Mouse (Mus musculus): ENCODE results near the gene Tmprss9. TPM values are rescaled to one million over a fixed set of nuclear protein-coding genes. Genes with fewer than 3 reads are reported as not detected.
A peak's percentile ranks its signal among the peaks of the same experiment; 100 is the strongest.

Tmprss9 gene
- polyA plus RNA-seq, 1 experiment from 2014 or later, result 0.12 TPM

GRCm38 (mm10) chr10:80946684-80947437 lies 75.2 kb downstream of the Tmprss9 start:
- no peak for TF ChIP-seq EP300 (IDR thresholded peaks at IDR 0.05; ENCODE audit: low read depth)
- peak; percentile 56 for TF ChIP-seq CTCF (IDR thresholded peaks at IDR 0.05; ENCODE audit: low read depth)
- WGBS (ENCODE audit: insufficient replicate concordance), result 67% methylated on average over 14 of the region's 14 CpGs
- no peaks in the 10 kb centered on the region for H3K27me3 ChIP-seq (ENCODE audit: insufficient read depth, low read length)
- ATAC-seq (no peak), DNase-seq (no peak)
- no peak overlapping the region for H3K9ac ChIP-seq (replicated peaks)
- H3K4me1 ChIP-seq (ENCODE audit: insufficient read depth), result peaks cover 8% of the 10 kb centered on the region
- H3K4me2 ChIP-seq (ENCODE audit: low read depth, low read length), result no peak overlapping the region
- no peak overlapping the region for H3K27ac ChIP-seq (ENCODE audit: low read depth)
- H3K4me3 ChIP-seq (ENCODE audit: low read depth, low read length), result no peak overlapping the region
- no peaks in the 10 kb centered on the region for H3K36me3 ChIP-seq (replicated peaks; ENCODE audit: insufficient read depth, low read length)
- H3K9me3 ChIP-seq (ENCODE audit: low read length), result no peaks in the 10 kb centered on the region

DNA sequence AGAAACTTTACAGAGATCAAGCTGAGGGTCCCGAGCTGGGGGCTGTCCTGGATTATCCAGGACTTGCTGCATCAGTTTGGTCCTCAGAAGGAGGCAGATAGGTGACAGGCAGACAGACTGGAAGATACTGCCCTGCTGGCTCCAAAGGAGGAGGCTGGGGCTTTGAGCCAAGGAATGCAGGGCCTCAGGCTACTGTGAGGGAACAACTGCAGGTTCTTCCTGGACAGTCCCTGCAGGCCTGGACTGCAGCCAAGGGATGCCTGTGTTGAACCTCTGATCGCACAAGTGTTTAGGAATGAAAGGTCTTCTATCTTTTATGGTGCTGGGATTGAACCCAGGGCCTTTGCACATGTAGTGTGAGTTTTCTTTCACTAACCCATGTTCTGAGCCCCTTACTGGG lies 76.2 kb downstream of the Tmprss9 start:
- no peak overlapping the region for H3K27ac ChIP-seq (ENCODE audit: low read depth)
- H3K4me1 ChIP-seq (ENCODE audit: insufficient read depth), result peaks cover 7% of the 10 kb centered on the region
- ATAC-seq (no peak), DNase-seq (no peak)
- no peak overlapping the region for H3K4me2 ChIP-seq (ENCODE audit: low read depth, low read length)
- H3K36me3 ChIP-seq (replicated peaks; ENCODE audit: insufficient read depth, low read length), result no peaks in the 10 kb centered on the region
- H3K9me3 ChIP-seq (ENCODE audit: low read length), result no peaks in the 10 kb centered on the region
- no peak overlapping the region for H3K9ac ChIP-seq (replicated peaks)
- no peaks in the 10 kb centered on the region for H3K27me3 ChIP-seq (ENCODE audit: insufficient read depth, low read length)
- H3K4me3 ChIP-seq (ENCODE audit: low read depth, low read length), result no peak overlapping the region
- TF ChIP-seq CTCF (IDR thresholded peaks at IDR 0.05; ENCODE audit: low read depth), result no peak
- no peak for TF ChIP-seq EP300 (IDR thresholded peaks at IDR 0.05; ENCODE audit: low read depth)
- 46% methylated on average over 2 of the region's 2 CpGs for WGBS (ENCODE audit: insufficient replicate concordance)

GRCm38 (mm10) chr10:80948570-80948969 lies 76.9 kb downstream of the Tmprss9 start:
- H3K4me3 ChIP-seq (ENCODE audit: low read depth, low read length), result no peak overlapping the region
- H3K9ac ChIP-seq (replicated peaks), result no peak overlapping the region
- DNase-seq (no peak), ATAC-seq (peak; percentile 50; the same call in 1 of the 2 replicates)
- H3K4me1 ChIP-seq (ENCODE audit: insufficient read depth), result peaks cover 4% of the 10 kb centered on the region; the same call in 1 of the 2 replicates
- 26% methylated on average over 6 of the region's 6 CpGs for WGBS (ENCODE audit: insufficient replicate concordance)
- no peaks in the 10 kb centered on the region for H3K36me3 ChIP-seq (replicated peaks; ENCODE audit: insufficient read depth, low read length)
- TF ChIP-seq CTCF (IDR thresholded peaks at IDR 0.05; ENCODE audit: low read depth) (no peak), EP300 (IDR thresholded peaks at IDR 0.05; ENCODE audit: low read depth) (no peak)
- no peaks in the 10 kb centered on the region for H3K27me3 ChIP-seq (ENCODE audit: insufficient read depth, low read length)
- no peaks in the 10 kb centered on the region for H3K9me3 ChIP-seq (ENCODE audit: low read length)
- H3K4me2 ChIP-seq (ENCODE audit: low read depth, low read length), result no peak overlapping the region
- no peak overlapping the region for H3K27ac ChIP-seq (ENCODE audit: low read depth)

DNA sequence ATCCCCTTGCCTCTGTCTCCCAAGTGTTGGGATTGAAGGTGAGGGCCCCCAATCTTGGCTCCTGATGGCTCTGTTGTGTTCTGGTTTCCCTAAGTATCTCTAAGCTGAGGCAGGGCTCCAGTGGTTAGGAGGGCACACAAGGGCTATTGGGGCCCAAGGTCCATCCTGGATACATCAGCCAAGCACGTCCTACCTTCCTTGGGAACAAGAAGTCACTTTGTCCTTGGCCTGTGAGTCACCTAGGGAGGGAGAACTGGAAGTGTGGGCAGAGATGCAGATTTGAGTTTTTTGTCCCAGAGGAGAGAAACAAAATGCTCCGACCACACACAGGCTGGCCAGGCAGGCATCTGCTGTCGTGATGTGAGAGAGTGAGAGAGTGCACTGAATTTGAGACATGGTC lies 77.4 kb downstream of the Tmprss9 start:
- peaks cover 4% of the 10 kb centered on the region; the same call in 1 of the 2 replicates for H3K4me1 ChIP-seq (ENCODE audit: insufficient read depth)
- no peak overlapping the region for H3K4me2 ChIP-seq (ENCODE audit: low read depth, low read length)
- H3K27ac ChIP-seq (ENCODE audit: low read depth), result no peak overlapping the region
- H3K9me3 ChIP-seq (ENCODE audit: low read length), result no peaks in the 10 kb centered on the region
- H3K36me3 ChIP-seq (replicated peaks; ENCODE audit: insufficient read depth, low read length), result no peaks in the 10 kb centered on the region
- DNase-seq, result no peak
- no peak for ATAC-seq
- H3K27me3 ChIP-seq (ENCODE audit: insufficient read depth, low read length), result no peaks in the 10 kb centered on the region
- no peak overlapping the region for H3K9ac ChIP-seq (replicated peaks)
- TF ChIP-seq EP300 (IDR thresholded peaks at IDR 0.05; ENCODE audit: low read depth) (no peak), CTCF (IDR thresholded peaks at IDR 0.05; ENCODE audit: low read depth) (no peak)
- H3K4me3 ChIP-seq (ENCODE audit: low read depth, low read length), result no peak overlapping the region
- 67% methylated on average over 3 of the region's 3 CpGs for WGBS (ENCODE audit: insufficient replicate concordance)

MicroRNAs encoded within 50 kb of the gene (microRNA counts, 519-probe panel; counts per million panel counts)
- microRNA mmu-miR-1982, result not detected

Small RNA genes within 50 kb of the gene (microRNA-seq; reads per million reads assigned to microRNA genes)
- 9.7 reads per million, percentile 17 among the genes with 10 or more reads in this experiment for gene Mir1982

Other genes with a start within 250 kb of the Tmprss9 start
- 41.4 and 45.8 TPM in 2 replicates for gene Csnk1g2, start 249.0 kb upstream of the Tmprss9 start, polyA plus RNA-seq (2015; fragmentation: Nextera tagmentation; extraction: Ambion mirVana)
- 10.7 and 11.5 TPM in 2 replicates for gene Btbd2, start 214.8 kb upstream of the Tmprss9 start, polyA plus RNA-seq (2015; fragmentation: Nextera tagmentation; extraction: Ambion mirVana)
- 45.8 and 46.1 TPM in 2 replicates for gene Mknk2, start 193.7 kb upstream of the Tmprss9 start, polyA plus RNA-seq (2015; fragmentation: Nextera tagmentation; extraction: Ambion mirVana)
- gene Mob3a, start 169.9 kb upstream of the Tmprss9 start, polyA plus RNA-seq (2015; fragmentation: Nextera tagmentation; extraction: Ambion mirVana), result 14.7 and 17.3 TPM in 2 replicates
- gene Izumo4, start 169.7 kb upstream of the Tmprss9 start, polyA plus RNA-seq (2015; fragmentation: Nextera tagmentation; extraction: Ambion mirVana), result 7.9 and 10.4 TPM in 2 replicates
- 16.4 and 19.0 TPM in 2 replicates for gene Ap3d1, start 129.6 kb upstream of the Tmprss9 start, polyA plus RNA-seq (2015; fragmentation: Nextera tagmentation; extraction: Ambion mirVana)
- 4.6 TPM in 2 replicates for gene Dot1l, start 116.6 kb upstream of the Tmprss9 start, polyA plus RNA-seq (2015; fragmentation: Nextera tagmentation; extraction: Ambion mirVana)
- 20.9 and 22.2 TPM in 2 replicates for gene Sf3a2, start 73.7 kb upstream of the Tmprss9 start, polyA plus RNA-seq (2015; fragmentation: Nextera tagmentation; extraction: Ambion mirVana)
- 42.0 and 43.7 TPM in 2 replicates for gene Plekhj1, start 73.2 kb upstream of the Tmprss9 start, polyA plus RNA-seq (2015; fragmentation: Nextera tagmentation; extraction: Ambion mirVana)
- gene Amh, start 66.6 kb upstream of the Tmprss9 start, polyA plus RNA-seq (2015; fragmentation: Nextera tagmentation; extraction: Ambion mirVana), result 0.06 TPM in 1 of 2 replicates, not detected in the other
- 1.6 TPM in 1 of 2 replicates, not detected in the other for gene Jsrp1, start 58.4 kb upstream of the Tmprss9 start, polyA plus RNA-seq (2015; fragmentation: Nextera tagmentation; extraction: Ambion mirVana)
- 1,017 and 1,029 TPM in 2 replicates for gene Oaz1, start 45.2 kb upstream of the Tmprss9 start, polyA plus RNA-seq (2015; fragmentation: Nextera tagmentation; extraction: Ambion mirVana)
- not detected in 2 replicates for gene Lingo3, start 27.8 kb upstream of the Tmprss9 start, polyA plus RNA-seq (2015; fragmentation: Nextera tagmentation; extraction: Ambion mirVana)
- gene Lsm7, start 16.6 kb upstream of the Tmprss9 start, polyA plus RNA-seq (2015; fragmentation: Nextera tagmentation; extraction: Ambion mirVana), result 104 and 108 TPM in 2 replicates
- gene Sppl2b, start 16.6 kb upstream of the Tmprss9 start, polyA plus RNA-seq (2015; fragmentation: Nextera tagmentation; extraction: Ambion mirVana), result 27.6 and 27.7 TPM in 2 replicates
- 242 and 244 TPM in 2 replicates for gene Timm13, start 29.1 kb downstream of the Tmprss9 start, polyA plus RNA-seq (2015; fragmentation: Nextera tagmentation; extraction: Ambion mirVana)
- gene Lmnb2, start 46.4 kb downstream of the Tmprss9 start, polyA plus RNA-seq (2015; fragmentation: Nextera tagmentation; extraction: Ambion mirVana), result 5.4 and 6.5 TPM in 2 replicates
- gene Gadd45b, start 58.2 kb downstream of the Tmprss9 start, polyA plus RNA-seq (2015; fragmentation: Nextera tagmentation; extraction: Ambion mirVana), result 17.3 and 18.7 TPM in 2 replicates
- 1.3 TPM in 2 replicates for gene Gng7, start 143.1 kb downstream of the Tmprss9 start, polyA plus RNA-seq (2015; fragmentation: Nextera tagmentation; extraction: Ambion mirVana)
- gene Diras1, start 153.8 kb downstream of the Tmprss9 start, polyA plus RNA-seq (2015; fragmentation: Nextera tagmentation; extraction: Ambion mirVana), result not detected in 2 replicates
- 4.6 and 4.7 TPM in 2 replicates for gene Slc39a3, start 165.6 kb downstream of the Tmprss9 start, polyA plus RNA-seq (2015; fragmentation: Nextera tagmentation; extraction: Ambion mirVana)
- 50.2 and 50.6 TPM in 2 replicates for gene Sgta, start 188.3 kb downstream of the Tmprss9 start, polyA plus RNA-seq (2015; fragmentation: Nextera tagmentation; extraction: Ambion mirVana)
- gene Thop1, start 198.2 kb downstream of the Tmprss9 start, polyA plus RNA-seq (2015; fragmentation: Nextera tagmentation; extraction: Ambion mirVana), result 7.4 and 8.1 TPM in 2 replicates
- 181 and 183 TPM in 2 replicates for gene Creb3l3, start 227.0 kb downstream of the Tmprss9 start, polyA plus RNA-seq (2015; fragmentation: Nextera tagmentation; extraction: Ambion mirVana)
- 93.2 and 93.9 TPM in 2 replicates for gene Map2k2, start 234.1 kb downstream of the Tmprss9 start, polyA plus RNA-seq (2015; fragmentation: Nextera tagmentation; extraction: Ambion mirVana)